Mouse (Mus musculus): ENCODE measurements around the gene Adam10.
A peak's percentile ranks its signal among the peaks of the same experiment; 100 is the strongest.

The Adam10 gene

GRCm38 (mm10) chr9:70678682-70679131 is at the start of gene Adam10:
TSS of gene Adam10 (plus strand) at chr9:70678997.
- DNase-seq (ENCODE audit: extremely low read depth, low read depth, low spot score), result no peak

GRCm38 (mm10) chr9:70629711-70630110 is 49.1 kb upstream of the Adam10 start:
- peak; percentile 49 for DNase-seq (ENCODE audit: extremely low read depth, low read depth, low spot score)

GRCm38 (mm10) chr9:70631665-70632064 is 47.1 kb upstream of the Adam10 start:
- no peak for DNase-seq (ENCODE audit: extremely low read depth, low read depth, low spot score)

- DNase-seq (ENCODE audit: extremely low read depth, low read depth, low spot score), result no peak
Observed at GRCm38 (mm10) chr9:70636748-70637147, 42.0 kb upstream of the Adam10 start.

GRCm38 (mm10) chr9:70650260-70650659 is 28.5 kb upstream of the Adam10 start:
- DNase-seq (ENCODE audit: extremely low read depth, low read depth, low spot score), result no peak

GRCm38 (mm10) chr9:70650994-70651393 is 27.8 kb upstream of the Adam10 start:
- no peak for DNase-seq (ENCODE audit: extremely low read depth, low read depth, low spot score)

- no peak for DNase-seq (ENCODE audit: extremely low read depth, low read depth, low spot score)
Observed at GRCm38 (mm10) chr9:70652221-70652620, 26.6 kb upstream of the Adam10 start.

GRCm38 (mm10) chr9:70653875-70654274 is 24.9 kb upstream of the Adam10 start:
- no peak for DNase-seq (ENCODE audit: extremely low read depth, low read depth, low spot score)

GRCm38 (mm10) chr9:70654496-70654895 is 24.3 kb upstream of the Adam10 start:
- no peak for DNase-seq (ENCODE audit: extremely low read depth, low read depth, low spot score)

GRCm38 (mm10) chr9:70655764-70656129 is 23.1 kb upstream of the Adam10 start:
- DNase-seq (ENCODE audit: extremely low read depth, low read depth, low spot score), result no peak

- DNase-seq (ENCODE audit: extremely low read depth, low read depth, low spot score), result no peak
Observed at GRCm38 (mm10) chr9:70656130-70657007, 22.4 kb upstream of the Adam10 start, which contains the start of gene Gm10642. TSS of gene Gm10642 (plus strand) at chr9:70656251.

GRCm38 (mm10) chr9:70657013-70657967 is 21.5 kb upstream of the Adam10 start, which contains the start of gene Mindy2:
TSS of gene Mindy2 (minus strand) at chr9:70657174.
- no peak for DNase-seq (ENCODE audit: extremely low read depth, low read depth, low spot score)

- DNase-seq (ENCODE audit: extremely low read depth, low read depth, low spot score), result no peak
Observed at GRCm38 (mm10) chr9:70658266-70658665, 20.5 kb upstream of the Adam10 start.

GRCm38 (mm10) chr9:70664847-70665246 is 13.9 kb upstream of the Adam10 start:
- DNase-seq (ENCODE audit: extremely low read depth, low read depth, low spot score), result no peak

GRCm38 (mm10) chr9:70665372-70666145 is 13.2 kb upstream of the Adam10 start:
- no peak for DNase-seq (ENCODE audit: extremely low read depth, low read depth, low spot score)

GRCm38 (mm10) chr9:70666811-70667210 is 12.0 kb upstream of the Adam10 start:
- no peak for DNase-seq (ENCODE audit: extremely low read depth, low read depth, low spot score)

GRCm38 (mm10) chr9:70668048-70668447 is 10.7 kb upstream of the Adam10 start:
- no peak for DNase-seq (ENCODE audit: extremely low read depth, low read depth, low spot score)

GRCm38 (mm10) chr9:70669197-70669596 is 9.6 kb upstream of the Adam10 start:
- DNase-seq (ENCODE audit: extremely low read depth, low read depth, low spot score), result no peak

GRCm38 (mm10) chr9:70670381-70670780 is 8.4 kb upstream of the Adam10 start:
- DNase-seq (ENCODE audit: extremely low read depth, low read depth, low spot score), result no peak

- DNase-seq (ENCODE audit: extremely low read depth, low read depth, low spot score), result no peak
Observed at GRCm38 (mm10) chr9:70671278-70671677, 7.5 kb upstream of the Adam10 start.
